Mouse (Mus musculus) embryonic facial prominence, embryonic 10.5 days (tissue): Measurements from ENCODE around the gene Spsb2. TPM values are rescaled to one million over a fixed set of nuclear protein-coding genes. Genes with fewer than 3 reads are reported as not detected.

Source experiments
- DNase-seq: peaks from one replicate; pipeline ENCODE4 v3.0.0-alpha.2; 2017; ENCODE audit warnings: low spot score
- H3K27ac ChIP-seq: fragments of 300-500 bp; sonication (generic); replicated peaks from 2 replicates; pipeline ENCODE4 v1.5.1; 2016; ENCODE audit warnings: mild to moderate bottlenecking
- H3K27me3 ChIP-seq: fragments of 300-500 bp; sonication (generic); replicated peaks from 2 replicates; pipeline ENCODE4 v1.6.1; 2016; ENCODE audit warnings: low read depth, mild to moderate bottlenecking; ENCODE audit not compliant: poor library complexity, severe bottlenecking
- H3K36me3 ChIP-seq: fragments of 300-500 bp; sonication (generic); replicated peaks from 2 replicates; pipeline ENCODE4 v1.6.1; 2016; ENCODE audit warnings: mild to moderate bottlenecking, moderate library complexity
- H3K4me1 ChIP-seq: fragments of 300-500 bp; sonication (generic); 2 replicates; pipeline ENCODE4 v1.6.1; 2016
- H3K4me3 ChIP-seq: fragments of 300-500 bp; sonication (generic); 2 replicates; pipeline ENCODE4 v1.5.1; 2016; ENCODE audit warnings: mild to moderate bottlenecking, moderate library complexity
- H3K9me3 ChIP-seq: fragments of 300-500 bp; sonication (generic); 2 replicates; pipeline ENCODE4 v1.6.1; 2016; ENCODE audit warnings: mild to moderate bottlenecking
- WGBS: fragments of 180-500 bp; shearing (Covaris S2); methylation state at CpG from one replicate; pipeline ENCODE4 v1.1.7; 2016; 5-methylcytosine and 5-hydroxymethylcytosine counted together
- polyA plus RNA-seq: library from polyadenylated mRNA; unstranded; fragments of >200 nt; fragmentation: Nextera tagmentation; extraction: Ambion mirVana; gene quantifications from 2 replicates; pipeline ENCODE4 v1.2.1, GENCODE M21; 2016

The Spsb2 gene
- 7.1 and 8.3 TPM in 2 replicates for polyA plus RNA-seq

DNA sequence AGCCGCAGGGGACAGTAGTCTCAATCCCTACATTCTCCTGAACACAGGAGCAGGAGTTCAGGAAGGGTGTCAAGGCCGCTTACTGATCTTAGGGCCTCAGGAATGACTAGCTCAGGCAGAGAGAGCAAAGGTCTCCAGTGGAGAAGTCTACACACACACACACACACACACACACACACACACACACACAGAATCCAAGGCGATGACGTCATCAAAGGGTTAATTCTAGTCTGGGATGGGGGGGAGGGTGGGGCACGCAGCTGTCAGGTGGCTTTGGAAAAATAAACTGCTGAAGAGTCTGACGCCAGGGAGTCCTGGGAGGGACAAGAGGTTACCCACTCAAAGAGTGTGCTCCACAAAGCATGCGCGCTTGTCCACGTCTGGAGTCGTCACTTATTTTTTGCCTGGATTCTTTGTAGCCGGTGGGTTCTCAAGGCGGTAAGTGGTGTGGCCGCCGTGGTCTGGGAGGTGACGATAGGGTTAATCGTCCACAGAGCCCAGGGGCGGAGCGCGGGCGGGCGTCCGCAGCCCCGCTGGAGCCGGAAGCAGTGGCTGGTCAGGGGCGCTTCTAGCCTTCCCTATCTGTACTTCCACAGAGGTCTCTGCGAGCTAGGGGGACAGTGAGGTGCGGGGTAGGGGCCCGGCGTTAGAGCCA, at the start of gene Spsb2:
Gene Spsb2 (plus strand): TSS at position 304 of the 655 bp plus-strand sequence.
- DNase-seq: peak; percentile 87
- 5% methylated on average over 29 of the region's 29 CpGs for WGBS
- Histone ChIP-seq H3K4me3 (peak within 1 kb of the TSS; percentile 66), H3K27me3 (no peaks in the 10 kb centered on the region), H3K27ac (peak within 1 kb of the TSS; percentile 87), H3K9me3 (no peaks in the 10 kb centered on the region), H3K4me1 (peaks cover 70% of the 10 kb centered on the region), H3K36me3 (peaks cover 33% of the 10 kb centered on the region)

DNA sequence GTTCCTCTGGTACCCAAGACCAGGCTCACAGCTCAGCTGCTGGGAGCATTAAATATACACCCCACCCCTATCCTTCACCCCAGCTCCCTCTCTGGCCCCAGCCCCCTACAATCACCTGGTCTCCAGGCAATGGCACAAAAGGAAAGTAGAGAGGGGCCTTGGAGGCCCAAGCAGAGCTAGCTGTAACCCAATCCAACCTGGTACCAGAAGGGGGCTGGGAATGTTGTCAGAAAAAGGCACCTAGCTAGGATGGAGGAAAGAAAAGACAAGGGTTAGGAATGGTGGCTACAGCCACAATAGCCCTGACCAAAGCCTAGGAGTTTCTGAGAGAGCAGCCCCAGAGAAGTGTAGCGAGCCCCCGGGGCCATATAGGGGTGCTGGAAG, 49.6 kb upstream of the Spsb2 start:
- Histone ChIP-seq H3K4me1 (peaks cover 46% of the 10 kb centered on the region), H3K27ac (peak overlapping the region; percentile 98), H3K9me3 (no peaks in the 10 kb centered on the region), H3K27me3 (peaks cover 19% of the 10 kb centered on the region; the same call in 1 of the 2 replicates), H3K36me3 (no peaks in the 10 kb centered on the region), H3K4me3 (peak overlapping the region; percentile 81)
- 56% methylated on average over 2 of the region's 2 CpGs for whole genome bisulfite sequencing
- DNase-seq: no peak

DNA sequence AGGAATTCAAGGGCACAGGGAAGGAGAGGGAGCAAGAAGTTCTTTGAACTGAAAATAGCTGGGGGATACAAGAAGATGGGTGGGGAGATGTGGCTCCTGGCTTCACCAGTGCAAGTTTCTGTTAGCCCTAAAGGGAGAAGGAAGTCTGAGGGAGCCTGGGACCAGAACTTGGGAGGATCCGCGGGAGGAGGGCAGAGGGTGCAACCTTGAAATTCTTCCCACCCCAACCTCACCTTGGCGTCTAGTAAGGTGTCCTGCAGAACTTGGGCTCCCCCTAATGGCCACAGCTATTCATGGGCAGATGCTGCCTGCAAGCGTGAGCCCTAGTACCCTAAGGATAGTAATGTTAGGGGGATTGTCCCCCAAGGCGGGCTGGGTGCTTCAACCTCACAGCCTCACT, 49.2 kb upstream of the Spsb2 start:
- H3K4me3 ChIP-seq: peak overlapping the region; percentile 81
- H3K27me3 ChIP-seq: peaks cover 24% of the 10 kb centered on the region; the same call in 1 of the 2 replicates

DNA sequence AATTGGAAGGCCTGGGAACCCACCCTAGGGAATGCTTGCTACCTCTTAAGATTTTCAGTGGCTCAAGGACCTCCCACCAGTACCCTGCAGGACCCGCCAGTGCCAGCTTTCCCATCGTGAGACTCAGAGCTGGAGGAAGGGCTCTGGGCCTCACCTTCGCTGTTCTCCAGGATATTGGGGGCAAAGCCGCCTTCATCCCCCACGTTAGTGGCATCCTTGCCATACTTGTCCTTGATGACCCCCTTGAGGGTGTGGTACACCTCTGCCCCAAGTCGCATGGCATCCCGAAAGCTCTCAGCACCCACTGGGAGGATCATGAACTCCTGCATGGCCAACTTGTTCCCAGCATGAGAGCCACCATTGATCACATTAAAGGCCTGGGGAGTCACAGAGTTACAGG, 42.5 kb upstream of the Spsb2 start:
- 81% methylated on average over 7 of the region's 7 CpGs for WGBS
- peaks cover 33% of the 10 kb centered on the region for H3K4me1 ChIP-seq
- H3K4me3 ChIP-seq: no peak overlapping the region
- peaks cover 80% of the 10 kb centered on the region for H3K27me3 ChIP-seq
- no peaks in the 10 kb centered on the region for H3K36me3 ChIP-seq
- no peak for DNase-seq
- no peaks in the 10 kb centered on the region for H3K9me3 ChIP-seq
- H3K27ac ChIP-seq: no peak overlapping the region

More for the DNA sequence above, 49.2 kb upstream of the Spsb2 start:
- H3K36me3 ChIP-seq: no peaks in the 10 kb centered on the region
- 3% methylated on average over 5 of the region's 5 CpGs for WGBS
- H3K27ac ChIP-seq: peak overlapping the region; percentile 98
- no peaks in the 10 kb centered on the region for H3K9me3 ChIP-seq
- H3K4me1 ChIP-seq: peaks cover 45% of the 10 kb centered on the region
- DNase-seq: peak; percentile 87

DNA sequence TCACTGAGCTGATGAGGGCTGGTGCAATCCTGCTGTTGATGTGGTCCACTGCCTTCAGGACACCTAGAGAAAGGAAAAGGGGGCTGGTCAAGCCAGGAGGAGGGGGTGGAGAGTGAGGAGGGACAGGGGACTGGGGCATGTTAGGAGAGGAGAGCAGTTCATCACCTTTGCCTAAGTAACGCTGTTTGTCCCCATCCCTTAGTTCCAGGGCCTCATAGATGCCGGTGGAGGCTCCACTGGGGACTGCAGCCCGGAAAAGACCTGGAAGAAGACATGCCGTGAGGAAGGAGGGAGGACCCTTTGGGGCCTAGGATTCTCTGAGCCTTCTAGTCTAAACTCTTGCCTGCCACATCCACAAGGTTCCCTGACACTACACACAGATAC, 40.9 kb upstream of the Spsb2 start:
- Histone ChIP-seq H3K27ac (peak overlapping the region; percentile 40), H3K9me3 (no peaks in the 10 kb centered on the region), H3K36me3 (no peaks in the 10 kb centered on the region), H3K4me3 (peak overlapping the region; percentile 11; the same call in 1 of the 2 replicates), H3K4me1 (peaks cover 33% of the 10 kb centered on the region), H3K27me3 (peaks cover 86% of the 10 kb centered on the region)
- DNase-seq: no peak
- 25% methylated on average over 4 of the region's 4 CpGs for WGBS

DNA sequence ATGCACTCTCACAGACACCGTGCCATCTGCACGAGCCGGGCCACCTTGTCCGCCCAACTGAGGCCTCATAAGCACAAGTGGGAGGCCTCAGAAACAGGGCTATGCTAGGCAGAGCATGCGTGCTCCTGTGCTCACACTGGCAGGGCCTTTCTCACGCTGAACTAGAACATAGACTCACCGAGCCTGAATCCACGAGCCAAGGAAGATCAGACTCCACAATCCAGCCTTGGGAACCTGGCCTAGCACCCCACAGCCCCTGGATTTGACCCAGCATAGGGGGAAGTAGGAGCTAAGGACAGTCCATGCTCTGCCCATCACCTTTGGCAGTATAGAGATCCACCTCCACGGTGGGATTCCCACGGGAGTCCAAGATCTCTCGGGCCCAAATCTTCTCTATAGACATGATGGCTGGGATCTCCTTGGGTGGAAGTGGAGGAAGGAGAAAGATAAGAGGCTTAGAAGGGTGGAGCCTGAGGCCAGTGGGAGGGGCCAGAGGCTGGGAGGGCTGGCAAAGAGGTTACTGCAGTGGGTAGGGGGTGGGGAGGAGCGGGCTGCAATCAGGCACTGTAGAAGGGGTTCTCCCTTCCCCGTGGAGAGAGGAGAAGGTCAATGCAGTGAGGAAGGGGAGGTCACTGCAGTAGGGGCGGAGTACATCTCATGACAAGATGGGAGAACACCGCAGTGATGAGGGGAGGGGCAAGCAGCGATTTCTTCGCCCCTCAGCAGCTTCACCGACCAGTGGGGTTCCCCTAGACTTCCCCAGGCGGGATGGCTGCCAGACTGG, 40.3 kb upstream of the Spsb2 start:
- 20% methylated on average over 19 of the region's 19 CpGs for WGBS
- no peaks in the 10 kb centered on the region for H3K36me3 ChIP-seq
- peak overlapping the region; percentile 64 for H3K4me3 ChIP-seq
- DNase-seq: peak; percentile 38
- H3K27ac ChIP-seq: peak overlapping the region; percentile 51
- H3K27me3 ChIP-seq: peaks cover 86% of the 10 kb centered on the region
- no peaks in the 10 kb centered on the region for H3K9me3 ChIP-seq
- H3K4me1 ChIP-seq: peaks cover 33% of the 10 kb centered on the region

DNA sequence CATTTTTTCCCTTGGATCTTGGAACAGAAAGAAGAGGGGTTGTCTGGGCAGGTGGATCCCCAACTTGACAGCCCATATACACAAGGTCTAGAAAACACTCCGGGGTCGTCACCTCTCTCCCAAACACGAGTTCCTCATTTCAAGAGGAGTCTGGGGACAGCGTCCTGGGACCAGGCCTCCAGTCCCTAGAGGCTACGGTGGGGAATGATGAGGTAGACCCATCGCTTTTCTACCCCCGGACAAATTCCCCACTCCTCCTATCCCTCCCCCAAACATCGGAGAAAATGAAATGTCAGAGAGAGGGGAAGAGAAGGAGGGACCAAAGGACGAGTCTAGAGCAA, 39.8 kb upstream of the Spsb2 start:
- Histone ChIP-seq H3K27ac (peak overlapping the region; percentile 51), H3K4me3 (peak overlapping the region; percentile 64), H3K27me3 (peaks cover 85% of the 10 kb centered on the region), H3K4me1 (peaks cover 33% of the 10 kb centered on the region), H3K36me3 (no peaks in the 10 kb centered on the region), H3K9me3 (no peaks in the 10 kb centered on the region)
- 4% methylated on average over 9 of the region's 9 CpGs for WGBS
- DNase-seq: no peak

DNA sequence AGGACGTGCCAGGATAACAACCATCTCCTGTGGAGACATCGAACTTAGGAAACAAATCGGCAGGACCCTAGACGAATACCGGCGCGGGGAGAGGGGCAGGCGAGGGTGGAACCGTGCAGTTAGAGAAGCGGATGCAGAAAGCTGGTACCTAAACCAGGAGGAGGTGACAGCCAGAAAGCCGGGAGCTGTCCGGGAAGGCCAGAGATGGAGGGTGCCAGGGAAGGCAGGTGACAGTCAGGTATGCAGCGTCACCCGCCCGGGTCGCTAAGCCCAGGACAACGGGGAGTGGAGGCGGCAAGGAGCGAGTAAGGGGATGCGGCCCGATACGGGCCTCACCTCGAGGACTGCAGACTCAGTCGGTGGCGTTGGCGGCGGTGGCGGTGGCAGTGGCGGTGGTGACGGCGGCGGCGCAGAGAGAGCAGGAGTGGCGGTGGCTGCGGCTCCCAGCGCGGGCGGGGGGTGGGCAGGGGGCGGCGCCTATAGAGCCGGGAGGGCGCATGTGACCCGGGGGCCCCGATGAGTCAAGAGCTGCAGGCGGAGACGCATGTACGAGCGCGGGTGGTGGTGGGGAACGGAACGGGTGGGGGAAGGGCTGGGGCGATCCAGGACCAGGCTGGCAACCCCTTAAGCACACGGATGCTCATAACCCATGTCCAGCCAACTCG, 39.2 kb upstream of the Spsb2 start, which contains the start of gene Eno2:
Gene Eno2 (minus strand): TSS at position 573 of the 665 bp plus-strand sequence.
- WGBS: under 1% methylated on average over 54 of the region's 54 CpGs
- Histone ChIP-seq H3K27ac (peak within 1 kb of the TSS; percentile 71), H3K36me3 (no peaks in the 10 kb centered on the region)

DNA sequence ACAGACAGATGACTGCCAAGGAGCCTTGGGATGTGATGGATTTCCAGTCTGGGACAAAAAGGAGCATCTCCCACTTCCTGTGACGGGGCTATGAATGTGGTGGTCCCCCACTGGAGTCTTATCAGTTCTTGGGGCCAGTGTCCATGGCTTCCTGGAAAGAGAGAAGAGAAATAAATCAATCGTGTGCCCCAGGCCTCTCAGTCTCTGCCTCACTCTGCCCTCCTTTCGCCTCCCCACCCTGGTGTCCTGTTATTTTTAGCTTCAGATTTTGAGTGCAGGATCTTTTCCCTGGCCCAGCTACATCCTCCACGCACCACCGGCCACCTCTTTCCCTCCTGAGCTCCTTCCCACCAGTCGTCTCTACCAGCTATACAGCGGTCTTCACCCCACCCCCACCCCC, 38.4 kb upstream of the Spsb2 start:
- 60% methylated on average over 7 of the region's 7 CpGs for WGBS
- H3K27ac ChIP-seq: peak overlapping the region; percentile 71; the same call in 1 of the 2 replicates
- H3K9me3 ChIP-seq: no peaks in the 10 kb centered on the region
- H3K4me1 ChIP-seq: peaks cover 33% of the 10 kb centered on the region
- DNase-seq: no peak
- peak overlapping the region; percentile 64 for H3K4me3 ChIP-seq
- H3K36me3 ChIP-seq: no peaks in the 10 kb centered on the region
- peaks cover 84% of the 10 kb centered on the region for H3K27me3 ChIP-seq

More for the DNA sequence above, 39.2 kb upstream of the Spsb2 start, which contains the start of gene Eno2:
- DNase-seq: peak; percentile 79
- Histone ChIP-seq H3K27me3 (peaks cover 85% of the 10 kb centered on the region), H3K9me3 (no peaks in the 10 kb centered on the region), H3K4me3 (peak within 1 kb of the TSS; percentile 64), H3K4me1 (peaks cover 33% of the 10 kb centered on the region)

DNA sequence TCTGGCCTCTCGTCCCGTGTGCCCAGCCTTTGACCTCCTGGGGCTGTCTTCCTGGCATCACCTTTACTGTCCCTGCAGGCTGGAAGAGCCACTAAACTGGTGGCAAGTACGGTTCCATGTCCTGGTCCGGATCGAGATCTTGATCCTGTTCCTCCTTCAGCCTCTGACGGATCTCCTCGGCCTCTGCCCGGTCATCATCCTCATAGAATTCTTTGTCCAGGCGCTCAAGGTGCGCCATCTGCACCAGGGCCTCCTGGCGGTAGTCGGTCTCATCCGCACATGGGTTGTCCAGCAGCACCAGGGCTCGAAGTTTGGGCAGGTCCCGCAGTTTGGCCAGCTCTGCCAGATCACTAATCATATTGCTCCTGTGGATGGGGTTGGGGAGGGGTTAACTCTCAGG, 38.0 kb upstream of the Spsb2 start:
- H3K4me3 ChIP-seq: 0 out of 2 replicates have a peak overlapping the region, but pooled peaks have one; percentile 1
- no peaks in the 10 kb centered on the region for H3K9me3 ChIP-seq
- H3K4me1 ChIP-seq: peaks cover 33% of the 10 kb centered on the region
- 87% methylated on average over 15 of the region's 15 CpGs for WGBS
- H3K27me3 ChIP-seq: peaks cover 84% of the 10 kb centered on the region
- no peak overlapping the region for H3K27ac ChIP-seq
- no peak for DNase-seq
- no peaks in the 10 kb centered on the region for H3K36me3 ChIP-seq

DNA sequence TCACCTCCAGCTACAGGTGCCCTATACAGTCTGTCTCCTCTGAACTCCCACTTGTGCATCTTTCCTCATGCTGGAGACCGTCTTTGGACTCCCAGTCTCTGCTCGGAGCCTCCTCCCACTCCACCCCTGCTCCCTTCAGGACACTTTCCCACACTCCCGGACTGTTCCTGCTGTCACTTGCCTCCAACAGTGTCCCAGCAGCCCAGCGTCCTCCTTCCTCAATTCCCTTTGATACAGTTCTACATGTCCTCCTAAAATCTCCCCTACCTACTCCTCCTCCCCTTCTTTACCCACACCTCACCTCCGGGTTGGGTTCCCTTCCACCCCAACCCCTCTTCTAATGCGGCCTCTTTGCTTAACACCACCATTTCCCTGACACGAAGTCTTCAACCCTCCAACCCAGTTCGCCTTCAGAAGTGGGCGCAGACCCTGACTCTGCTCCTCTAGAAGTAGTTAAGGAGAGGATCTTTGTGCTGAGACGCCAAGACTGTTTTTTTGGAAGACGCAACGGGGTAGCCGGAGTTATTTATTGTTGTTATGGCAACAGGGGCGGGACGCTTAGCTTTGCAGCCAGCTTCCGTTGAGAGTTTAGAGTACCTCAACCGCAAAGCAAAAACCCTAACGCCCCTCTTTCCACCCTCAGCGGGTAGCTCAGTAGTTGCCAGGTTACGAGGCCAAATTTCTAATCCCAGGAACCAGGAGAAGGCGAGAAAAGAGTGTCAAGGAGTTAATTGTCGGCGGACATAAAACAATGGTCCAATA, 29.1 kb upstream of the Spsb2 start, which contains the start of gene Lrrc23:
Gene Lrrc23 (minus strand): TSS at position 506 of the 762 bp plus-strand sequence.
- Histone ChIP-seq H3K4me3 (peak within 1 kb of the TSS; percentile 58), H3K27ac (peak within 1 kb of the TSS; percentile 52; the same call in 1 of the 2 replicates), H3K36me3 (no peaks in the 10 kb centered on the region), H3K27me3 (peaks cover 26% of the 10 kb centered on the region), H3K9me3 (no peaks in the 10 kb centered on the region), H3K4me1 (peaks cover 25% of the 10 kb centered on the region)
- peak; percentile 65 for DNase-seq
- WGBS: 2% methylated on average over 23 of the region's 23 CpGs
